Mouse (Mus musculus) MEL (cell line): ENCODE results near the gene Tmem269. TPM values are rescaled to one million over a fixed set of nuclear protein-coding genes. Genes with fewer than 3 reads are reported as not detected.
A peak's percentile ranks its signal among the peaks of the same experiment; 100 is the strongest.

Source experiments
- DNase-seq: peaks from one replicate; pipeline ENCODE4 v3.0.0; 2011; ENCODE audit warnings: low read depth, low spot score
- H3K27ac ChIP-seq: 2 replicates; pipeline ENCODE4 v1.5.1; 2012; ENCODE audit warnings: low read depth, mild to moderate bottlenecking, control low read depth, low read length, moderate library complexity; ENCODE audit not compliant: control insufficient read depth
- H3K27me3 ChIP-seq, 2 experiments: fragments of 150-350 bp in 1 of 2; sonication (generic) in 1 of 2; 2 replicates each; pipeline ENCODE4 v1.6.1; 2012; ENCODE audit warnings: low read length in 2 of 2, mild to moderate bottlenecking in 2 of 2, improper control_type of control experiment in 1 of 2, moderate library complexity in 1 of 2; ENCODE audit not compliant: insufficient read depth in 2 of 2, control insufficient read depth in 1 of 2
- H3K36me3 ChIP-seq, 2 experiments: 2 replicates each; pipeline ENCODE4 v1.6.1; 2012 to 2014; ENCODE audit warnings: low read length in 2 of 2, improper control_type of control experiment in 1 of 2, inconsistent platforms in 1 of 2, mild to moderate bottlenecking in 1 of 2; ENCODE audit not compliant: insufficient read depth in 2 of 2, control insufficient read depth in 1 of 2
- H3K4me1 ChIP-seq, 2 experiments: fragments of 150-350 bp in 1 of 2; sonication (generic) in 1 of 2; 2 replicates each; pipeline ENCODE4 v1.6.1; 2012; ENCODE audit warnings: low read length in 2 of 2, improper control_type of control experiment in 1 of 2, mild to moderate bottlenecking in 1 of 2; ENCODE audit not compliant: insufficient read depth in 2 of 2, control insufficient read depth in 1 of 2
- H3K4me3 ChIP-seq, 2 experiments: fragments of 150-350 bp in 1 of 2; sonication (generic) in 1 of 2; 2 replicates each; pipeline ENCODE4 v1.5.1; 2012; ENCODE audit warnings: low read depth in 2 of 2, low read length in 2 of 2, mild to moderate bottlenecking in 2 of 2, moderate library complexity in 2 of 2, control low read depth in 1 of 2, improper control_type of control experiment in 1 of 2; ENCODE audit not compliant: control insufficient read depth in 1 of 2, insufficient read depth in 1 of 2
- H3K79me2 ChIP-seq: 2 replicates; pipeline ENCODE4 v1.6.1; 2012; ENCODE audit warnings: mild to moderate bottlenecking, low read length, moderate library complexity; ENCODE audit not compliant: control insufficient read depth, poor library complexity, insufficient read depth
- H3K9ac ChIP-seq: 2 replicates; pipeline ENCODE4 v1.6.1; 2012; ENCODE audit warnings: low read depth, mild to moderate bottlenecking, control low read depth, low read length, moderate library complexity; ENCODE audit not compliant: control insufficient read depth, poor library complexity, severe bottlenecking
- H3K9me3 ChIP-seq: fragments of 150-350 bp; sonication (generic); replicated peaks from 2 replicates; pipeline ENCODE4 v1.6.1; 2012; ENCODE audit warnings: mild to moderate bottlenecking, low read length, improper control_type of control experiment, moderate library complexity; ENCODE audit not compliant: insufficient read depth
- BHLHE40 ChIP-seq: IDR thresholded peaks from 2 replicates; pipeline ENCODE4 v1.6.1; 2012; ENCODE audit warnings: low read depth, mild to moderate bottlenecking, inconsistent platforms, low read length, improper control_type of control experiment, borderline replicate concordance
- CHD2 ChIP-seq: IDR thresholded peaks from 2 replicates; pipeline ENCODE4 v1.6.1; 2011; ENCODE audit warnings: low read length, improper control_type of control experiment
- CTCF ChIP-seq, 3 experiments: IDR thresholded peaks in 2 of 3; conservative IDR thresholded peaks in 1 of 3; 2 replicates each; pipeline ENCODE4 v1.5.1; 2011 to 2012; ENCODE audit warnings: low read length in 3 of 3, low read depth in 2 of 3, mild to moderate bottlenecking in 2 of 3, improper control_type of control experiment in 1 of 3, inconsistent platforms in 1 of 3, mixed read lengths in 1 of 3, moderate library complexity in 1 of 3; ENCODE audit not compliant: control insufficient read depth in 1 of 3, insufficient read depth in 1 of 3, poor library complexity in 1 of 3, severe bottlenecking in 1 of 3
- ELF1 ChIP-seq: IDR thresholded peaks from 2 replicates; pipeline ENCODE4 v1.6.1; 2014; ENCODE audit warnings: low read depth, mild to moderate bottlenecking, inconsistent platforms, low read length, improper control_type of control experiment, moderate library complexity
- EP300 ChIP-seq, 2 experiments: IDR thresholded peaks; 2 replicates each; pipeline ENCODE4 v1.6.1; 2011; ENCODE audit warnings: improper control_type of control experiment in 2 of 2, low read length in 2 of 2, low read depth in 1 of 2, mild to moderate bottlenecking in 1 of 2
- ETS1 ChIP-seq: IDR thresholded peaks from 2 replicates; pipeline ENCODE4 v1.6.1; 2012; ENCODE audit warnings: low read depth, mild to moderate bottlenecking, inconsistent platforms, low read length, improper control_type of control experiment, moderate library complexity
- GABPA ChIP-seq: IDR thresholded peaks from 2 replicates; pipeline ENCODE4 v1.6.1; 2012; ENCODE audit warnings: low read depth, mild to moderate bottlenecking, inconsistent platforms, low read length, improper control_type of control experiment, moderate library complexity
- GATA1 ChIP-seq: IDR thresholded peaks from 2 replicates; pipeline ENCODE4 v1.6.1; 2011; ENCODE audit warnings: low read depth, low read length, improper control_type of control experiment
- HCFC1 ChIP-seq: IDR thresholded peaks from 2 replicates; pipeline ENCODE4 v1.6.1; 2012; ENCODE audit warnings: low read depth, mild to moderate bottlenecking, inconsistent platforms, low read length, improper control_type of control experiment, moderate library complexity
- JUND ChIP-seq: IDR thresholded peaks from 2 replicates; pipeline ENCODE4 v1.6.1; 2011; ENCODE audit warnings: low read depth, mild to moderate bottlenecking, improper control_type of control experiment, low read length
- KAT2A ChIP-seq: conservative IDR thresholded peaks from 2 replicates; pipeline ENCODE4 v1.6.1; 2012; ENCODE audit warnings: low read depth, low read length, improper control_type of control experiment, inconsistent platforms
- MAFK ChIP-seq: IDR thresholded peaks from 2 replicates; pipeline ENCODE4 v1.6.1; 2011; ENCODE audit warnings: low read depth, mild to moderate bottlenecking, low read length, improper control_type of control experiment, borderline replicate concordance
- MAX ChIP-seq: IDR thresholded peaks from 2 replicates; pipeline ENCODE4 v1.6.1; 2011; ENCODE audit warnings: low read length, improper control_type of control experiment
- MXI1 ChIP-seq: IDR thresholded peaks from 2 replicates; pipeline ENCODE4 v1.6.1; 2011; ENCODE audit warnings: mild to moderate bottlenecking, low read depth, low read length, improper control_type of control experiment
- MYC ChIP-seq: IDR thresholded peaks from 2 replicates; pipeline ENCODE4 v1.6.1; 2011; ENCODE audit warnings: low read depth, mild to moderate bottlenecking, low read length, improper control_type of control experiment, moderate library complexity
- NELFE ChIP-seq: IDR thresholded peaks from 2 replicates; pipeline ENCODE4 v1.6.1; 2011; ENCODE audit warnings: low read depth, low read length, improper control_type of control experiment
- POLR2A ChIP-seq, 2 experiments: IDR thresholded peaks; 2 replicates each; pipeline ENCODE4 v1.6.1; 2011 to 2012; ENCODE audit warnings: low read length in 2 of 2, mild to moderate bottlenecking in 2 of 2, control low read depth in 1 of 2, improper control_type of control experiment in 1 of 2, low read depth in 1 of 2, moderate library complexity in 1 of 2; ENCODE audit not compliant: control insufficient read depth in 1 of 2, insufficient read depth in 1 of 2, poor library complexity in 1 of 2
- POLR2AphosphoS2 ChIP-seq: IDR thresholded peaks from 2 replicates; pipeline ENCODE4 v1.6.1; 2011; ENCODE audit warnings: low read length, improper control_type of control experiment
- RAD21 ChIP-seq: IDR thresholded peaks from 2 replicates; pipeline ENCODE4 v1.6.1; 2011; ENCODE audit warnings: mild to moderate bottlenecking, low read depth, low read length, improper control_type of control experiment
- RCOR1 ChIP-seq: IDR thresholded peaks from 2 replicates; pipeline ENCODE4 v1.6.1; 2012; ENCODE audit warnings: low read depth, mild to moderate bottlenecking, inconsistent platforms, low read length, improper control_type of control experiment
- SIN3A ChIP-seq: IDR thresholded peaks from 2 replicates; pipeline ENCODE4 v1.6.1; 2012; ENCODE audit warnings: low read length, improper control_type of control experiment, inconsistent platforms
- SMC3 ChIP-seq: IDR thresholded peaks from 2 replicates; pipeline ENCODE4 v1.6.1; 2011; ENCODE audit warnings: low read depth, low read length, improper control_type of control experiment
- TAL1 ChIP-seq: IDR thresholded peaks from 2 replicates; pipeline ENCODE4 v1.6.1; 2012; ENCODE audit warnings: mild to moderate bottlenecking, inconsistent platforms, low read length, moderate library complexity, mixed read lengths
- TBP ChIP-seq: IDR thresholded peaks from 2 replicates; pipeline ENCODE4 v1.8.0; 2011; ENCODE audit warnings: low read depth, low read length, improper control_type of control experiment
- TCF12 ChIP-seq: IDR thresholded peaks from 2 replicates; pipeline ENCODE4 v1.6.1; 2014; ENCODE audit warnings: low read depth, mild to moderate bottlenecking, inconsistent platforms, low read length, improper control_type of control experiment, moderate library complexity
- ZNF384 ChIP-seq: IDR thresholded peaks from 2 replicates; pipeline ENCODE4 v1.6.1; 2012; ENCODE audit warnings: low read depth, mild to moderate bottlenecking, inconsistent platforms, low read length, improper control_type of control experiment
- polyA plus RNA-seq, 2 experiments: library from polyadenylated mRNA; stranded (reverse) in 1 of 2; unstranded in 1 of 2; fragments of >175 nt in 1 of 2; fragments of >200 nt in 1 of 2; gene quantifications; 2 replicates each; pipeline versions ENCODE4 v1.2.1 to v1.2.4; 2012; ENCODE audit warnings: low replicate concordance in 2 of 2, low read depth in 1 of 2; ENCODE audit not compliant: insufficient read length in 2 of 2, insufficient read depth in 1 of 2, missing spikeins in 1 of 2
- total RNA-seq: library from RNA; depleted of rRNA; stranded (reverse); fragments of 300-350 nt; gene quantifications from 2 replicates; pipeline ENCODE4 v1.2.3, GENCODE M21; 2012

Gene Tmem269
- total and polyA plus RNA-seq, 3 experiments, result 0.07 TPM; not detected in 2

DNA sequence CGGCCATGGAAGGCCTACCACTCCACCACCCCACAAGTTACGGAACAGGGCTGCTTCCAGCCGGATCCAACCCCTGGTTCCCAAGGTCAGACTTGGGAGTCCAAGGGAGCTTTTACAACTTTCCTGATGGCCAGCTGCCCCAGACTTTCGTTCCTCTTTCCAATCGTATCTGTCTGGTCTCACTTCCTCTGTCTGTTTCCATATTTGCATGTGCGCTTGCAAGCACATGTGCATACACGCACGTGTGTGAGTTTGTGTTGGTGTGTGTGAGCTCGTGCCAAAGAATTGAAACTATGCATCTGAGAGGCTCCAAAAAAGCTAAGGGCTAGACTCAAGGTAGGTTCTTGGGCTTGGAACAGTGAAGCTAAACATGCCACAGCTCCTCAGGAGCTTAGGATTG, 36.6 kb downstream of the Tmem269 start:
- Histone ChIP-seq H3K4me1 (peaks cover 2 to 33% of the 10 kb centered on the region in 2 experiments; a peak in 3 of 4 replicates), H3K36me3 (peaks cover 29 to 47% of the 10 kb centered on the region in 2 experiments), H3K27ac (no peak overlapping the region)

DNA sequence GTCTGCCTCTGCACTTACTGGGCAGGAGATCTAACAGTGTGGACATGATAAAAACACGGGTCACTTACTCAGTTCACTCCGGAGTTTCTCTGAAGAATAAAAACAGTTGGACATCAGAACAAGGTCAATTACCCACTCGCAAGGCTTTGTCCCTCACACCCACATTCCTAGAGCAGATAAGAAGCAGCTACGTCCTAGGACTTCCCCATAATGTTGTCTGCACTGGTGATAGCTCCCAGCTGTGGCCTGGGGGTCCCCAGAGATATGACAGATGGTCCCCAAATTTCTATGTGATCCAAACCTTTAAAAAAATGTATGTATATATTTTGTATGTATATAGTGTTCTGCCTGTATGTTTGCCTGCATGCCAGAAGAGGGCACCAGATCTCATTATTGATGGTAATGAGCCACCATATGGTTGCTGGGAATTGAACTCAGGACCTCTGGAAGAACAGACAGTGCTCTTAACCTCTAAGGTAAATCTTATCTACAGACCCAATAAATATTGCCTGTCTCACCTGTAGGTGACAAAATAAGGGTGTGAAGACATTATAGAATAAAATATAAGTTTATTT, 37.8 kb downstream of the Tmem269 start:
- H3K4me3 ChIP-seq, result no peak overlapping the region
- peak; percentile 64 for DNase-seq

More for the DNA sequence above, 36.6 kb downstream of the Tmem269 start:
- peak; percentile 52 for DNase-seq
- H3K79me2 ChIP-seq, result peaks cover 15% of the 10 kb centered on the region
- no peak overlapping the region for H3K9ac ChIP-seq
- no peaks in the 10 kb centered on the region for H3K27me3 ChIP-seq
- no peaks in the 10 kb centered on the region for H3K9me3 ChIP-seq
- TF ChIP-seq CTCF (IDR thresholded peaks at IDR 0.05 in 2 of 3, conservative IDR thresholded peaks at IDR 0.05 in 1 of 3; ENCODE audit: control insufficient read depth in 1 of 3, insufficient read depth in 1 of 3, low read depth in 2 of 3, low read length in 3 of 3, poor library complexity in 1 of 3, severe bottlenecking in 1 of 3) (no peak), ELF1 (no peak), EP300 (IDR thresholded peaks at IDR 0.05; ENCODE audit: low read depth in 1 of 2, low read length in 2 of 2) (0 out of 4 replicates have a peak, but pooled peaks of 1 of the 2 experiments have one; percentile 10), MXI1 (peak; percentile 87), MAX (peak; percentile 76), SIN3A (0 out of 2 replicates have a peak, but pooled peaks have one; percentile 39), POLR2A (IDR thresholded peaks at IDR 0.05; ENCODE audit: control insufficient read depth in 1 of 2, insufficient read depth in 1 of 2, low read depth in 1 of 2, low read length in 2 of 2, poor library complexity in 1 of 2) (no peak; a peak in 1 of 4 replicates), ETS1 (no peak; the same call in 1 of the 2 replicates), GATA1 (no peak), MYC (peak; percentile 90), BHLHE40 (peak; percentile 57; the same call in 1 of the 2 replicates)
- no peak overlapping the region for H3K4me3 ChIP-seq

More for the DNA sequence above, 37.8 kb downstream of the Tmem269 start:
- TF ChIP-seq CTCF (IDR thresholded peaks at IDR 0.05 in 2 of 3, conservative IDR thresholded peaks at IDR 0.05 in 1 of 3; ENCODE audit: control insufficient read depth in 1 of 3, insufficient read depth in 1 of 3, low read depth in 2 of 3, low read length in 3 of 3, poor library complexity in 1 of 3, severe bottlenecking in 1 of 3), result peak in 2 of 3 experiments; percentile 43 to 53; a peak in 4 of 6 replicates
- no peak for TF ChIP-seq JUND
- peak; percentile 74 for TF ChIP-seq GATA1
- TF ChIP-seq POLR2A (IDR thresholded peaks at IDR 0.05; ENCODE audit: control insufficient read depth in 1 of 2, insufficient read depth in 1 of 2, low read depth in 1 of 2, low read length in 2 of 2, poor library complexity in 1 of 2), result peak in 1 of 2 experiments; percentile 39; a peak in 2 of 4 replicates
- 0 out of 2 replicates have a peak, but pooled peaks have one; percentile 30 for TF ChIP-seq MYC
- peak; percentile 61 for TF ChIP-seq TAL1
- TF ChIP-seq POLR2AphosphoS2, result peak; percentile 81
- peak; percentile 69; the same call in 1 of the 2 replicates for TF ChIP-seq SIN3A
- peak; percentile 69; the same call in 1 of the 2 replicates for TF ChIP-seq ETS1
- no peak for TF ChIP-seq GABPA
- TF ChIP-seq MXI1, result 0 out of 2 replicates have a peak, but pooled peaks have one; percentile 17
- peak; percentile 41; the same call in 1 of the 2 replicates for TF ChIP-seq ZNF384
- TF ChIP-seq KAT2A, result no peak
- peak; percentile 29 for TF ChIP-seq RAD21
- TF ChIP-seq CHD2, result no peak
- TF ChIP-seq NELFE, result no peak
- TF ChIP-seq SMC3, result peak; percentile 42
- no peak for TF ChIP-seq HCFC1
- peak; percentile 55 to 70; a peak in 3 of 4 replicates for TF ChIP-seq EP300 (IDR thresholded peaks at IDR 0.05; ENCODE audit: low read depth in 1 of 2, low read length in 2 of 2)
- TF ChIP-seq RCOR1, result no peak
- no peak for TF ChIP-seq MAFK
- no peak for TF ChIP-seq TBP
- peak; percentile 67 for TF ChIP-seq TCF12
- Histone ChIP-seq H3K9ac (no peak overlapping the region), H3K27ac (no peak overlapping the region), H3K9me3 (no peaks in the 10 kb centered on the region), H3K79me2 (peaks cover 3% of the 10 kb centered on the region; the same call in 1 of the 2 replicates), H3K36me3 (peaks cover 28 to 34% of the 10 kb centered on the region in 2 experiments), H3K27me3 (no peaks in the 10 kb centered on the region), H3K4me1 (peaks cover 2 to 21% of the 10 kb centered on the region in 2 experiments; a peak in 3 of 4 replicates)
